ENCODE assay signal across 31 mouse cellular contexts in genomic region chr11:5918111-5918510, GRCm38 (mm10). TPM values are rescaled to one million over a fixed set of nuclear protein-coding genes. Genes with fewer than 3 reads are reported as not detected.
DNase-seq lines count a peak whose midpoint lies in the region; ATAC-seq lines count a peak whose summit lies in the region.
"Had no signal": no experiment of that assay in that cellular context is flagged by ENCODE, and none has a peak within 500 bp of the region (broad histone marks: within the 10 kb centered on the region; RNA-seq: fewer than 3 reads in every experiment).

No protein-coding gene starts in this region.

- H3K4me1 ChIP-seq in embryonic facial prominence, embryonic 11.5 days (ENCODE audit: control insufficient read depth, insufficient read depth, low read length) = no peaks in the 10 kb centered on the region
- peaks cover 6% of the 10 kb centered on the region; the same call in 1 of the 2 replicates for H3K4me1 ChIP-seq in embryonic facial prominence, embryonic 10.5 days
- peaks cover 26% of the 10 kb centered on the region for H3K4me1 ChIP-seq in heart, embryonic 10.5 days
- H3K4me1 ChIP-seq: forebrain, embryonic 13.5 days had no signal

- no peaks in the 10 kb centered on the region for H3K36me3 ChIP-seq in embryonic facial prominence, embryonic 11.5 days (replicated peaks; ENCODE audit: control insufficient read depth, insufficient read depth, low read depth, low read length)
- H3K36me3 ChIP-seq in embryonic facial prominence, embryonic 10.5 days (replicated peaks) = no peaks in the 10 kb centered on the region
- no peaks in the 10 kb centered on the region for H3K36me3 ChIP-seq in heart, embryonic 10.5 days
- H3K36me3 ChIP-seq: embryonic facial prominence, embryonic 13.5 days; G1E; heart, embryonic 13.5 days; hindbrain, embryonic 10.5 days; hindbrain, embryonic 13.5 days had no signal

- 57% methylated on average over 2 of the region's 2 CpGs for WGBS in embryonic facial prominence, embryonic 11.5 days
- WGBS in embryonic facial prominence, embryonic 10.5 days = 72% methylated on average over 2 of the region's 2 CpGs
- 75% methylated on average over 2 of the region's 2 CpGs for WGBS in heart, embryonic 10.5 days

- no peaks in the 10 kb centered on the region for H3K9me3 ChIP-seq in embryonic facial prominence, embryonic 11.5 days (replicated peaks; ENCODE audit: control insufficient read depth, low read length)
- no peaks in the 10 kb centered on the region for H3K9me3 ChIP-seq in embryonic facial prominence, embryonic 10.5 days
- no peaks in the 10 kb centered on the region for H3K9me3 ChIP-seq in heart, embryonic 10.5 days
- H3K9me3 ChIP-seq: embryonic facial prominence, embryonic 13.5 days; forebrain, embryonic 13.5 days; G1E; heart, embryonic 13.5 days; hindbrain, embryonic 10.5 days; hindbrain, embryonic 13.5 days had no signal

- no peak overlapping the region for H3K9ac ChIP-seq in embryonic facial prominence, embryonic 11.5 days (replicated peaks; ENCODE audit: low read length)
- H3K9ac ChIP-seq: embryonic facial prominence, embryonic 13.5 days; forebrain, embryonic 13.5 days; heart, embryonic 13.5 days; hindbrain, embryonic 13.5 days had no signal

- peak; percentile 30 for DNase-seq in embryonic facial prominence, embryonic 11.5 days (ENCODE audit: low spot score)
- no peak for DNase-seq in embryonic facial prominence, embryonic 10.5 days (ENCODE audit: low spot score)
- peak; percentile 54 for DNase-seq in heart, embryonic 10.5 days (ENCODE audit: low spot score)
- DNase-seq in heart, postnatal 4 days = no peak
- peak; percentile 25 for DNase-seq in testis, postnatal 10 days (ENCODE audit: low spot score)
- no peak for DNase-seq in testis, postnatal 14 days (ENCODE audit: low spot score)
- DNase-seq in adipocyte (ENCODE audit: low spot score) = peak; percentile 61
- no peak for DNase-seq in adrenal gland, postnatal 25 days
- DNase-seq: adrenal gland, adult 8-10 months; adrenal gland, postnatal 36 days; B cell, adult 2 months; cerebellum, adult 18-20 months; cerebellum, adult 9-10 months; cerebellum, postnatal 14 days; gastrocnemius, adult 2 months; gastrocnemius, postnatal 14 days; heart, adult 18-20 months; heart, postnatal 14 days had no signal

- H3K27ac ChIP-seq in embryonic facial prominence, embryonic 11.5 days (replicated peaks; ENCODE audit: low read depth, low read length) = no peak overlapping the region
- no peak overlapping the region for H3K27ac ChIP-seq in embryonic facial prominence, embryonic 10.5 days (replicated peaks)
- H3K27ac ChIP-seq in heart, embryonic 10.5 days = no peak overlapping the region
- H3K27ac ChIP-seq: embryonic facial prominence, embryonic 13.5 days; forebrain, embryonic 13.5 days; gastrocnemius, adult 2 months; heart, embryonic 13.5 days; hindbrain, embryonic 10.5 days; hindbrain, embryonic 13.5 days; hindbrain, postnatal 0 days had no signal

- ATAC-seq in embryonic facial prominence, embryonic 11.5 days (replicated peaks; ENCODE audit: insufficient number of reproducible peaks, low FRiP score, low TSS enrichment, low read depth) = no peak
- ATAC-seq: forebrain, embryonic 13.5 days; forebrain, embryonic 16.5 days; hindbrain, postnatal 0 days; inflammation-experienced regulatory T-cells, adult 6 months; intestine, embryonic 16.5 days had no signal

- no peaks in the 10 kb centered on the region for H3K27me3 ChIP-seq in embryonic facial prominence, embryonic 11.5 days (ENCODE audit: control insufficient read depth, insufficient read depth, low read length)
- H3K27me3 ChIP-seq in embryonic facial prominence, embryonic 10.5 days (replicated peaks; ENCODE audit: low read depth, poor library complexity, severe bottlenecking) = peaks cover 8% of the 10 kb centered on the region; the same call in 1 of the 2 replicates
- peaks cover 8% of the 10 kb centered on the region; the same call in 1 of the 2 replicates for H3K27me3 ChIP-seq in heart, embryonic 10.5 days (ENCODE audit: insufficient read depth, poor library complexity, severe bottlenecking)
- H3K27me3 ChIP-seq: forebrain, embryonic 13.5 days; hindbrain, embryonic 13.5 days had no signal

- H3K4me3 ChIP-seq in embryonic facial prominence, embryonic 11.5 days (ENCODE audit: low read depth, low read length) = no peak overlapping the region
- no peak overlapping the region for H3K4me3 ChIP-seq in embryonic facial prominence, embryonic 10.5 days
- no peak overlapping the region for H3K4me3 ChIP-seq in heart, embryonic 10.5 days
- H3K4me3 ChIP-seq: embryonic facial prominence, embryonic 13.5 days; erythroblast, embryonic 14.5 days; forebrain, embryonic 13.5 days; gastrocnemius, adult 2 months; heart, embryonic 13.5 days; hindbrain, embryonic 10.5 days; hindbrain, embryonic 13.5 days had no signal

- H3K4me2 ChIP-seq in embryonic facial prominence, embryonic 11.5 days (ENCODE audit: low read depth, low read length) = no peak overlapping the region
- H3K4me2 ChIP-seq: embryonic facial prominence, embryonic 13.5 days; forebrain, embryonic 13.5 days; heart, embryonic 13.5 days; hindbrain, embryonic 13.5 days had no signal

RNA-seq across cellular contexts. Expression of gene Myl7, which starts 19.5 kb away (rescaled TPM):
- polyA plus RNA-seq in embryonic facial prominence, embryonic 11.5 days (2014; fragmentation: Nextera tagmentation; extraction: Ambion mirVana) = 7.6 and 25.4 TPM in 2 replicates
- polyA plus RNA-seq in embryonic facial prominence, embryonic 10.5 days (2016; fragmentation: Nextera tagmentation; extraction: Ambion mirVana) = 5.4 and 23.9 TPM in 2 replicates
- polyA plus RNA-seq in heart, embryonic 10.5 days (2016; fragmentation: Nextera tagmentation; extraction: Ambion mirVana) = 6,952 and 8,117 TPM in 2 replicates
- total RNA-seq in heart, postnatal 4 days (2021) = 1,000 to 10,000 TPM; 1,420 to 1,616 TPM
- not detected in 2 replicates for total RNA-seq in adrenal gland, postnatal 25 days (2021)
- total RNA-seq: adrenal gland, postnatal 36 days; G1E; gastrocnemius, adult 2 months; gastrocnemius, postnatal 14 days; gastrocnemius, postnatal 4 days; hindbrain, postnatal 0 days had no signal
- polyA plus RNA-seq: forebrain, embryonic 13.5 days; forebrain, embryonic 16.5 days; frontal cortex, adult 2 months; G1E; hindbrain, postnatal 0 days; inflammation-experienced regulatory T-cells, adult 6 months had no signal

RNA-seq across cellular contexts. Expression of gene Gck, which starts 31.8 kb away (rescaled TPM):
- 2.2 and 2.6 TPM in 2 replicates for polyA plus RNA-seq in embryonic facial prominence, embryonic 11.5 days (2014; fragmentation: Nextera tagmentation; extraction: Ambion mirVana)
- 1.9 and 2.8 TPM in 2 replicates for polyA plus RNA-seq in embryonic facial prominence, embryonic 10.5 days (2016; fragmentation: Nextera tagmentation; extraction: Ambion mirVana)
- polyA plus RNA-seq in heart, embryonic 10.5 days (2016; fragmentation: Nextera tagmentation; extraction: Ambion mirVana) = 2.1 and 2.6 TPM in 2 replicates
- not detected for total RNA-seq in heart, postnatal 4 days (2021)
- total RNA-seq in adrenal gland, postnatal 25 days (2021) = 3.1 and 4.0 TPM in 2 replicates
- total RNA-seq: gastrocnemius, postnatal 4 days had no signal
- polyA plus RNA-seq: erythroblast, embryonic 14.5 days; G1E; inflammation-experienced regulatory T-cells, adult 6 months had no signal

RNA-seq across cellular contexts. Expression of gene Ykt6, which starts 37.4 kb away (rescaled TPM):
- polyA plus RNA-seq in embryonic facial prominence, embryonic 11.5 days (2014; fragmentation: Nextera tagmentation; extraction: Ambion mirVana) = 30.1 and 31.4 TPM in 2 replicates
- polyA plus RNA-seq in embryonic facial prominence, embryonic 10.5 days (2016; fragmentation: Nextera tagmentation; extraction: Ambion mirVana) = 56.0 and 56.8 TPM in 2 replicates
- 48.1 and 56.7 TPM in 2 replicates for polyA plus RNA-seq in heart, embryonic 10.5 days (2016; fragmentation: Nextera tagmentation; extraction: Ambion mirVana)
- total RNA-seq in heart, postnatal 4 days (2021) = 10 to 100 TPM; 92.8 to 94.5 TPM
- total RNA-seq in adrenal gland, postnatal 25 days (2021) = 75.5 and 86.3 TPM in 2 replicates

RNA-seq across cellular contexts. Expression of gene Pold2, which starts 40.0 kb away (rescaled TPM):
- 101 and 105 TPM in 2 replicates for polyA plus RNA-seq in embryonic facial prominence, embryonic 11.5 days (2014; fragmentation: Nextera tagmentation; extraction: Ambion mirVana)
- polyA plus RNA-seq in embryonic facial prominence, embryonic 10.5 days (2016; fragmentation: Nextera tagmentation; extraction: Ambion mirVana) = 155 and 161 TPM in 2 replicates
- 140 and 162 TPM in 2 replicates for polyA plus RNA-seq in heart, embryonic 10.5 days (2016; fragmentation: Nextera tagmentation; extraction: Ambion mirVana)
- 10 to 100 TPM; 68.5 to 70.2 TPM for total RNA-seq in heart, postnatal 4 days (2021)
- total RNA-seq in adrenal gland, postnatal 25 days (2021) = 33.6 and 42.2 TPM in 2 replicates

RNA-seq across cellular contexts. Expression of gene Aebp1, which starts 56.4 kb away (rescaled TPM):
- 8.3 and 10.3 TPM in 2 replicates for polyA plus RNA-seq in embryonic facial prominence, embryonic 11.5 days (2014; fragmentation: Nextera tagmentation; extraction: Ambion mirVana)
- 9.0 TPM in 2 replicates for polyA plus RNA-seq in embryonic facial prominence, embryonic 10.5 days (2016; fragmentation: Nextera tagmentation; extraction: Ambion mirVana)
- polyA plus RNA-seq in heart, embryonic 10.5 days (2016; fragmentation: Nextera tagmentation; extraction: Ambion mirVana) = 22.4 and 25.7 TPM in 2 replicates
- total RNA-seq in heart, postnatal 4 days (2021) = 10 to 100 TPM; 38.7 to 39.6 TPM
- total RNA-seq in adrenal gland, postnatal 25 days (2021) = 399 and 434 TPM in 2 replicates
- total RNA-seq: G1E had no signal
- polyA plus RNA-seq: G1E had no signal

Comparison
In these comparisons a context has a peak if more than half of its experiments do, and no peak if none do; other contexts are left out.
1. DNase-seq: peak in embryonic facial prominence, embryonic 11.5 days (single experiment), heart, embryonic 10.5 days (single experiment), testis, postnatal 10 days (single experiment) and adipocyte (single experiment); none in embryonic facial prominence, embryonic 10.5 days (single experiment), heart, postnatal 4 days (single experiment), testis, postnatal 14 days (single experiment) and adrenal gland, postnatal 25 days (single experiment).
2. RNA of gene Myl7, which starts 19.5 kb away (polyA plus RNA-seq): 6,952 to 8,117 TPM in heart, embryonic 10.5 days; 7.6 to 25.4 TPM in embryonic facial prominence, embryonic 11.5 days and 5.4 to 23.9 TPM in embryonic facial prominence, embryonic 10.5 days; every median in the first group is over 100 times any median in the second.